Mouse (Mus musculus) left cerebral cortex, adult 8-10 months (tissue): ENCODE measurements around the gene Il7r. TPM values are rescaled to one million over a fixed set of nuclear protein-coding genes. Genes with fewer than 3 reads are reported as not detected.

Experiments used
- DNase-seq, 2 experiments: peaks; one replicate each; pipeline ENCODE4 v3.0.0; 2022; ENCODE audit warnings: low spot score in 2 of 2
- total RNA-seq, 4 experiments: library from RNA; stranded (reverse); gene quantifications; 2 replicates each; pipeline ENCODE4 v1.2.4; 2022

Il7r gene
- total RNA-seq, 4 experiments from 2014 or later: 0.11 to 0.49 (median 0.26) TPM

DNA sequence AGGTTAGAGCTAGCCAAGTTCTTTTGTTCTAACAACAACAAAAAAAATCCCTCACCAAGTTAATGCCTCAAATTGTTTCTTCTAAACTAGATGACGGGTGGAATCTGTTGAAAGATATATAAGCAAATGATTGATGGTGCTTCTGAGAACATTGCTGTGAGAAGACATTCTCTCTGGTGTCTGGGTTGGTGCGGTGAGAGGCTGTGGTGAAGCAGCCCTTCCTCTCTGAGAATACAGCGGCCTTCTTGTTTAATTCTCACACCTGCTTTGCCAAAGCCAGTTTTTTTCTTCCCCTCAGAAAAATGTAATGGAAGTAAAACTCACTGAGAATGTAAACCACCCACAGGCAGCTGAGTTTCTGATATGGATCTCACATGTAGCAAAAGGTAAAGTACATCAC lies 57.8 kb downstream of the Il7r start:
- no peak for DNase-seq

DNA sequence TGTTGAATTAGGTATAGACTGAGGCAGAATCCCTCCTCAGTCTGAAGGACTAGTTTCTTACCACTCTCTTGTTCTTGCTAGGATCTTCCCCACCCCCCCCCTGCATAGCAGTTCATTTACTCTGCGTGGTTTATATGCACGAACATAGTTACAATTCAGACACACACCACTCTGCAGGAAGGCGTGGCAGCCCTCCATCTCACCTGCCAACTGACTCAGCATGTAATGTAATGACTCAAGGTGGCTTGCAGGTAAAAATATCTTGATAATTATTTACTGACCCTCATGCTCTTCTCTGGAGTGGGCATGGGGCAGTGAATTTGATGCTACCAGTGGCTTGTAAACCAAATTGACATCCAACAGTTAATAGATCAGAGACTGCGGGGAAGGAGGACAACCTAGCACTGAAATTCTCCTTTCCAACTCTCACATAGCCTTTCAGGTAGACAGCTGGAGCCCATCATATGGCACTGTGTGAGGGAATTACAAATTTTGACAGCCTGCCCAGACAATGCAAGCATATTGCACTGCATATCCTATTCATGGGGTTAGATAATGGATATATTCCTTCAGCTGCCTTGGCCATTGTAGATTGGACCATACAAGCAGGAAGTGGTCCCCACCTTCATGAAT lies 58.8 kb downstream of the Il7r start:
- no peak for DNase-seq

DNA sequence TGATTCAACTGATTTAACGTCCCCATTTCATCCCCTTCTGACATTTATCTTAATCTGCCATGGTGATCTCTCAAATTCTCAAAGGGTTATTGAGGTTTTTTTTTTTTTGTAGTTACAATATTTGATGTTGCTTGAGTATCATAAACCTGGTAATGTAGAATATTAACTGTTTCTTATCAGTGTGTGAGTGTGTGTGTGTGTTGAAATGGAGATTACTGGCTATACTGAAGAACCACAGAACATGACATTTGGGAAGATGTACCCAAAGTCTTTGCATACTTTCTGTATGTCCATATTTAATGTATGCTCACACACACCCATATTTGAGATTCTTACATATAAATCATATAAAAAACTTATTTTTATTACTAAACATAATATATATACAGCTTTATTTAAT lies 65.9 kb downstream of the Il7r start:
- no peak for DNase-seq

DNA sequence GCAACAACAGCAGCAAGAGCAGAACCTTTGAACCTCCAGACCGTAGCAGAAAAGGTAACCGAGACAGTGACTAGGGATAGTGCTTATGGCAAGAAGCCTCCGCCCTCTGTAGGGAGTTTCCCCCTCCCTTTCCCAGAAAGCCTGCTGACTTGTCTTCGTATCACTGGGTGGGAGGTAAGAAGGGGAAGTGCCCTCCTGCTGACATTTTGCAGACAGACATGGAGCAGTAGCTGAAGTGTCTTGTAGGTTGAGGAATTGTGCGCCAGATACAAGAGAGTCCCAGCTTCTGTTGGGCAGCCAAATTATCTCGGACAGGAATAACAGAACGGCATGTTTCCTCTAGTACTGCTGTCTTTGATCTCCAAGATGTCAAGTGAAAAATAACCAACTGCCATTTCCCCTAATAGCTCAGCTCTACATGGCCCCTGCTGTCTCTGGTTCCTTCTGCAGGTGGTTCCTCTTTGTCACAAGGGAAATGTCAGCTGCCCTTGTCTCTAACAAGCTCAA lies 66.4 kb downstream of the Il7r start:
- DNase-seq: no peak

Other genes starting within 250 kb of the Il7r start
- gene Ugt3a2, start 194.6 kb downstream of the Il7r start, total RNA-seq: not detected
- gene Capsl, start 94.1 kb downstream of the Il7r start, total RNA-seq: 1 to 10 TPM in 2 of 4 experiments, under 1 TPM in 2; 0.54 to 2.5 (median 0.85) TPM
- gene Spef2, start 218.7 kb upstream of the Il7r start, total RNA-seq: 1 to 10 TPM; 1.5 to 1.9 (median 1.6) TPM